Mouse (Mus musculus) right cerebral cortex, postnatal 14 days (tissue): Measurements from ENCODE around the gene Fcrl5.
A peak's percentile ranks its signal among the peaks of the same experiment; 100 is the strongest.
"Not testable (repeated sequence)": the region's sequence is repeated elsewhere in the genome, so short reads cannot be mapped to it uniquely, and the experiment has no call there.

ENCODE experiments used
- DNase-seq: peaks from one replicate; pipeline ENCODE4 v3.0.0; 2022

The Fcrl5 gene

GRCm38 (mm10) chr3:87435479-87435878 is at the start of gene Fcrl5:
Gene Fcrl5 (plus strand): TSS chr3:87435773.
- no peak for DNase-seq

GRCm38 (mm10) chr3:87390935-87391334 is 44.6 kb upstream of the Fcrl5 start:
- no peak for DNase-seq

- DNase-seq: no peak
Measured at GRCm38 (mm10) chr3:87398809-87399208, 36.8 kb upstream of the Fcrl5 start.

- no peak for DNase-seq
Measured at GRCm38 (mm10) chr3:87399906-87400305, 35.7 kb upstream of the Fcrl5 start.

- no peak for DNase-seq
Measured at GRCm38 (mm10) chr3:87401321-87401720, 34.3 kb upstream of the Fcrl5 start.

GRCm38 (mm10) chr3:87408171-87408570 is 27.4 kb upstream of the Fcrl5 start:
- DNase-seq: no peak

- no peak for DNase-seq
Measured at GRCm38 (mm10) chr3:87409196-87409935, 26.2 kb upstream of the Fcrl5 start.

GRCm38 (mm10) chr3:87410605-87411004 is 25.0 kb upstream of the Fcrl5 start:
- no peak for DNase-seq

- peak; percentile 8 for DNase-seq
Measured at GRCm38 (mm10) chr3:87411150-87411549, 24.4 kb upstream of the Fcrl5 start.

- no peak for DNase-seq
Measured at GRCm38 (mm10) chr3:87420645-87421044, 14.9 kb upstream of the Fcrl5 start.

GRCm38 (mm10) chr3:87422386-87422910 is 13.1 kb upstream of the Fcrl5 start:
- DNase-seq: no peak

GRCm38 (mm10) chr3:87440586-87440985 is 5.0 kb downstream of the Fcrl5 start:
- DNase-seq: no peak

- DNase-seq: no peak
Measured at GRCm38 (mm10) chr3:87443968-87444367, 8.4 kb downstream of the Fcrl5 start.

- no peak for DNase-seq
Measured at GRCm38 (mm10) chr3:87465454-87465853, 29.9 kb downstream of the Fcrl5 start.

- DNase-seq: no peak
Measured at GRCm38 (mm10) chr3:87467011-87467410, 31.4 kb downstream of the Fcrl5 start.

GRCm38 (mm10) chr3:87467416-87467815 is 31.8 kb downstream of the Fcrl5 start:
- DNase-seq: no peak

- DNase-seq: not testable (repeated sequence)
Measured at GRCm38 (mm10) chr3:87477948-87478347, 42.4 kb downstream of the Fcrl5 start.

GRCm38 (mm10) chr3:87478596-87478995 is 43.0 kb downstream of the Fcrl5 start:
- not testable (repeated sequence) for DNase-seq

GRCm38 (mm10) chr3:87479230-87479629 is 43.7 kb downstream of the Fcrl5 start:
- not testable (repeated sequence) for DNase-seq

GRCm38 (mm10) chr3:87487392-87487791 is 51.8 kb downstream of the Fcrl5 start:
- no peak for DNase-seq

- no peak for DNase-seq
Measured at GRCm38 (mm10) chr3:87487911-87488310, 52.3 kb downstream of the Fcrl5 start.

GRCm38 (mm10) chr3:87498266-87498665 is 62.7 kb downstream of the Fcrl5 start:
- no peak for DNase-seq

GRCm38 (mm10) chr3:87499072-87499471 is 63.5 kb downstream of the Fcrl5 start:
- DNase-seq: peak; percentile 82
